Mouse (Mus musculus): ENCODE measurements around the gene Cep162.

GRCm38 (mm10) chr9:87171517-87171916 lies 83.8 kb downstream of the Cep162 start:
- TF ChIP-seq GATA1 (IDR thresholded peaks at IDR 0.05; ENCODE audit: borderline replicate concordance, low read length) (no peak), FLI1 (IDR thresholded peaks at IDR 0.05; ENCODE audit: low read length) (no peak)

All from megakaryocyte, embryonic 14.5 days (primary cell).